Mouse (Mus musculus) left cerebral cortex, adult 2 months (tissue): ENCODE measurements around the gene Appbp2. TPM values are rescaled to one million over a fixed set of nuclear protein-coding genes. Genes with fewer than 3 reads are reported as not detected.

Experiments used
- DNase-seq, 2 experiments: peaks; one replicate each; pipeline ENCODE4 v3.0.0; 2021 to 2022; ENCODE audit warnings: low spot score in 2 of 2, mixed read lengths in 1 of 2; ENCODE audit errors: extremely low spot score in 1 of 2
- H3K27ac ChIP-seq: fragments of 200-600 bp; 2 replicates; pipeline ENCODE4 v1.8.1; 2022
- H3K4me3 ChIP-seq: fragments of 200-600 bp; 2 replicates; pipeline ENCODE4 v1.8.1; 2022
- CTCF ChIP-seq: fragments of 200-600 bp; IDR thresholded peaks from 2 replicates; pipeline ENCODE4 v1.8.1; 2022; ENCODE audit warnings: antibody characterized with exemption, mild to moderate bottlenecking, moderate library complexity
- intact Hi-C: fragments of 180-260 bp; cut with DNase I; formaldehyde crosslinking; loops from one replicate; pipeline ENCODE4 v1.15.1; 2025
- long read RNA-seq, 2 experiments: library from polyadenylated mRNA; stranded (forward); transcript quantifications; one replicate each; pipeline ENCODE4 v2.0.0; 2021; ENCODE audit warnings: borderline mapping rate in 2 of 2
- total RNA-seq, 2 experiments: library from RNA; stranded (reverse); gene quantifications; 2 replicates each; pipeline ENCODE4 v1.2.3; 2021

Gene Appbp2
- total RNA-seq = 10 to 100 TPM; 54.4 to 58.1 TPM
- long read RNA-seq, experiment 1, full-length matches to known transcripts = 66 of 76 reads
- long read RNA-seq, experiment 1, partial matches to known transcripts = 8 of 76 reads
- long read RNA-seq, experiment 1, other reads (novel, unspliced or antisense) = 2 of 76 reads
- long read RNA-seq, experiment 2, full-length matches to known transcripts = 47 of 56 reads
- long read RNA-seq, experiment 2, partial matches to known transcripts = 4 of 56 reads
- long read RNA-seq, experiment 2, other reads (novel, unspliced or antisense) = 5 of 56 reads

DNA sequence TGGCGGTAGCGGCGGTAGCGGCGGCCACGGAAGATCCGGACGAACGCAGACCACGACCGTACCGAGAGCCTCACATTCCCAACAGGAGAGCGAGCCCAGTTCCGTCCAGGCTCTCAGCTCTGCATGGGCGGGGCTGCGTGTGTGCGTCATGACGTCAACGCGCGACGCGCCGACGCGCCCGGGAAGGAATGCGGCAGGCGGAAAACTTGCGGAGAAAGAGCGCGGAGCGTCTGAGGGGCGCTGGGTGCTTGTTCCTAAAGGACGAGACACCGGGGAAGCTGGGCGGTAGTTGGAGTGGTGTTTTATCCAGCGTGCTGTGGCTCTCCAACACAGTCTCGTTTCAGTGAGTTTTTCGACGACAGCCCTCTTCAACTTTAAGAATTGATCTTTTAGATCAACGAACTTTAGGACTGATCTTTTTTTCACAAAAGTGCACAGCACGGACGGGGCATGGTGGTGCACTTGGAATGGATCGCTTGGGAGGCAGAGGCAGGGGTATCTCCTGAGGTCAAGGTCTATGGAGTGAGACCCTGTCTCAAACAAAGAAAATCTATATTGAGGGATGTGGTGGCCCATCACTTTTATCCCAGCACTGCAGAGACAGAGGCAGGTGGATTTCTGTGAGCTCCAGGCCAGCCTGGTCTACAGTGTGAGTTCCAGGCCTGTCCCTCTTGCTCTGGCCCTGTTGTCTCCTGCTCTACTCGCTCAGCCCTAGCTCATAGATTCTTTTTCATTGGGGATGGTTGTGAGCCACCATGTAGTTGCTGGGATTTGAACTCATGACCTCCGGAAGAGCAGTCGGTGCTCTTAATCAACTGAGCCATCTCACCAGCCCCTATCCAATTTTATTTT, at the start of gene Appbp2:
TSS of gene Appbp2 (minus strand) at position 141 of the 852 bp plus-strand sequence.
- Histone ChIP-seq H3K27ac (peak within 1 kb of the TSS; percentile 88), H3K4me3 (peak within 1 kb of the TSS; percentile 88)
- peak; percentile 90 to 91 for DNase-seq
- intact Hi-C loops = loop anchor here (2.0 kb wide), 1 partner anchor 76 kb away; the partner anchor contains the start of gene Ppm1d
- no peak; the same call in 1 of the 2 replicates for TF ChIP-seq CTCF

- no peak overlapping the region for H3K4me3 ChIP-seq
- H3K27ac ChIP-seq = no peak overlapping the region
- intact Hi-C loops = no loop called here
- no peak for TF ChIP-seq CTCF
- no peak for DNase-seq
Observed at GRCm38 (mm10) chr11:85281219-85281878, 46.4 kb upstream of the Appbp2 start.

DNA sequence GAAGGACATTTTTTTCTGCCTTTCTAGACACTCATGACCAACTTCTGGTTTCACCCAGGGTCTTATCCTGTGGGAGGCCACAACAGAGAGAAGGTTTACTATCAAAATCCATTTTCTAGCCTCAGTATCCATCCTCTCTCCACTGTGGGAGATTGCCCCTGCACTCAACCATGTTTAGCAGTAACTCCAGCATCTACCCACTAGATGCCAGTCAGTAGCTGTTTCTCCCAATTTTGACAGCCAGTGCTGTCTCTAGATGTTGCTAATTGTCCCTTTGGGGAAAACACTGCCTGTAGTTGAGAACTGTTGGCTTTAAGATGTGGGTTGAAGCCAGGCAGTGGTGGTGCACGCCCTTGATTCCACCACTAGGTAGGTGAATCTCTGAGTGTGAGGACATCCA, 43.2 kb upstream of the Appbp2 start:
- no peak overlapping the region for H3K27ac ChIP-seq
- DNase-seq = no peak
- intact Hi-C loops = no loop called here
- peak; percentile 5; the same call in 1 of the 2 replicates for TF ChIP-seq CTCF
- no peak overlapping the region for H3K4me3 ChIP-seq

GRCm38 (mm10) chr11:85277609-85278008, 42.7 kb upstream of the Appbp2 start:
- intact Hi-C loops = no loop called here

DNA sequence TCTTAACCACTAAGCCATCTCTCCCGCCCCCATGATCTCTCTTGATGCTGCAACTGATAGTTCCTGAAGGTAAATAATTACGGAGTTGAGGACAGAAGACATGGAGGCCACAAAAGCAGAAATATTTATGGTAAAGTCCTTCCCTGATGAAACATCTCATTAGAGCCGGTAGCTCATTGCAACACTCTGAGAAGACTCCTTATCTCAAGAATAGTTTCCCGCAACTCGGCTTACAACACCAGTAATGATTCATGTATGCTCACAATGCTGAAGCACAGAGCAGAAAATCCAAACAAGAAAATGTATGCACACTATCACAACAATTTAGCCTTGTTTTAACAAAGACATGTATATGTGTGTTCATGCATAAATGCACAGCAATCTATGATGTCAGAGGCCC, 40.2 kb upstream of the Appbp2 start:
- intact Hi-C loops = no loop called here
- no peak overlapping the region for H3K27ac ChIP-seq
- H3K4me3 ChIP-seq = no peak overlapping the region
- no peak for TF ChIP-seq CTCF
- no peak for DNase-seq

More at GRCm38 (mm10) chr11:85277609-85278008, 42.7 kb upstream of the Appbp2 start:
- H3K4me3 ChIP-seq = no peak overlapping the region
- no peak overlapping the region for H3K27ac ChIP-seq
- DNase-seq = no peak
- no peak for TF ChIP-seq CTCF

DNA sequence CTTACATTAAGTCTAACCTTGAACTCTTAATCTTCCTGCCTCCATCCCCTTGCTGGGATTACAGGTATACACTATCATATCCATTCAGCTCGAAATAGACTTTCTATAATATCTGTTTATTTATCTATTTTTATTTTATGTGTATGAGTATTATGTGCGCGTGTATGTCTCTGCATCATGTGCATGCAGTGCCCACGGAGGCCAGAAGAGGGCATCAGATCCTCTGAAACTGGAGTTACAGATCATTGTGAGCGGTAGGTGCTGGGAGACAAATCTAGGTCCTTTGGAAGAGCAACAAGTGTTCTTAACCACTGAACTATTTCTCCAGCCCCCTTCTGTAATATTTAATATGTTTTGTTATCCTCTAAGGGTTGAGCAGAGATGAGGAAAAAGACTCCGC, 38.4 kb upstream of the Appbp2 start:
- DNase-seq = no peak
- H3K27ac ChIP-seq = no peak overlapping the region
- no peak overlapping the region for H3K4me3 ChIP-seq
- intact Hi-C loops = no loop called here
- peak; percentile 31 for TF ChIP-seq CTCF

- intact Hi-C loops = no loop called here
- H3K27ac ChIP-seq = no peak overlapping the region
- TF ChIP-seq CTCF = peak; percentile 51
- no peak overlapping the region for H3K4me3 ChIP-seq
- DNase-seq = peak in 1 of 2 experiments; percentile 15
Observed at GRCm38 (mm10) chr11:85270631-85271030, 35.7 kb upstream of the Appbp2 start.

GRCm38 (mm10) chr11:85267393-85267792, 32.5 kb upstream of the Appbp2 start:
- TF ChIP-seq CTCF = no peak
- intact Hi-C loops = no loop called here
- no peak overlapping the region for H3K4me3 ChIP-seq
- DNase-seq = no peak
- no peak overlapping the region for H3K27ac ChIP-seq

- no peak overlapping the region for H3K27ac ChIP-seq
- intact Hi-C loops = no loop called here
- no peak for TF ChIP-seq CTCF
- DNase-seq = no peak
- no peak overlapping the region for H3K4me3 ChIP-seq
Observed at GRCm38 (mm10) chr11:85264635-85265034, 29.7 kb upstream of the Appbp2 start.

DNA sequence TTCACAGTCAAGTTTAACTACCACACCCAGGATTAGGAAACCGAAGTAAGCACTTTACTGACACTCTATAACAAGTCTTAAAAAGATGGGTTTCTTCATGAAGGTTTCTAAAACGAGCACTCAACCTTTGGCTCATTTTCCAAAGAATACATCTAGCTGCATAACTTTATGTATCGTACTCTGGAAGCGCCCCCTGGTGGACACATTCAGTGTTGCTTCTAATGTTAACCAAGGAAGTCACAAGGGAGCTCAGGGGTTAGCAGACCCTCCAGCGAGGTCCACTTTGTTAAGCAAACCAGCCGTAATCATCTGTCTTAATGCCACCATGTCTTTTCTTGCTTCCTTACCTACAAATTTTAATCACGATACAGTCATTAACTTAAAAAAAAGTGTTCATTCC, 26.3 kb upstream of the Appbp2 start:
- Histone ChIP-seq H3K4me3 (no peak overlapping the region), H3K27ac (no peak overlapping the region)
- DNase-seq = peak; percentile 51 to 58
- intact Hi-C loops = loop anchor here (1.0 kb wide), 1 partner anchor 91 kb away; the partner anchor contains the start of gene 1700125H20Rik
- peak; percentile 85 for TF ChIP-seq CTCF

DNA sequence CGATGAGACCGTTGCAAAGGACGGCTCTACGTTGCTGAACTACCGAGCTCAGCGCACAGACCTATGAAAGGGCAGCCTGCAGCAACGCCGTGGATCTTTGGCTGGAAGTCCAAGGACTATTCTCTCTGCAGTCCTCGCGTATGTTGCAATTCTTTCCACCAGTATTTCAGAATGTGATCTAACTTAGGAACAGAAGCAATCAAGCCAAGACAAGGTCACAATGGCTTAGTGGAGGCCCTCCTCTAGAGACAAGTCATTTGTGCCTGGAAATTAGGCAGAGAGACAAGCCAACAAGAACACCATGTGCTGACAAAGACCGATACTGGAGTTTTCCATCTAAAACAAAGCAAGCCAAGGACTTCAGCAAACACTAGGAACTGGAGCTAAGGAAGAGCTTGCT, 24.0 kb upstream of the Appbp2 start:
- intact Hi-C loops = no loop called here
- Histone ChIP-seq H3K4me3 (no peak overlapping the region), H3K27ac (no peak overlapping the region)
- DNase-seq = no peak
- no peak for TF ChIP-seq CTCF
